Mouse (Mus musculus): ENCODE data around the gene Cdk5rap2.
A peak's percentile ranks its signal among the peaks of the same experiment; 100 is the strongest.

The Cdk5rap2 gene

GRCm38 (mm10) chr4:70353656-70354055, 56.6 kb downstream of the Cdk5rap2 start:
- no peak for DNase-seq (ENCODE audit: low spot score)

- no peak for DNase-seq (ENCODE audit: low spot score)
These were observed 74.6 kb downstream of the Cdk5rap2 start for GRCm38 (mm10) chr4:70335444-70336144.

GRCm38 (mm10) chr4:70334995-70335394, 75.2 kb downstream of the Cdk5rap2 start:
- DNase-seq (ENCODE audit: low spot score) = no peak

- DNase-seq (ENCODE audit: low spot score) = no peak
These were observed 77.3 kb downstream of the Cdk5rap2 start for GRCm38 (mm10) chr4:70332981-70333380.

- no peak for DNase-seq (ENCODE audit: low spot score)
These were observed 77.7 kb downstream of the Cdk5rap2 start for GRCm38 (mm10) chr4:70332576-70332975.

- DNase-seq (ENCODE audit: low spot score) = no peak
These were observed 79.1 kb downstream of the Cdk5rap2 start for GRCm38 (mm10) chr4:70331181-70331580.

GRCm38 (mm10) chr4:70328033-70328432, 82.2 kb downstream of the Cdk5rap2 start:
- DNase-seq (ENCODE audit: low spot score) = no peak

GRCm38 (mm10) chr4:70327436-70327835, 82.8 kb downstream of the Cdk5rap2 start:
- no peak for DNase-seq (ENCODE audit: low spot score)

- no peak for DNase-seq (ENCODE audit: low spot score)
These were observed 88.7 kb downstream of the Cdk5rap2 start for GRCm38 (mm10) chr4:70321586-70321985.

GRCm38 (mm10) chr4:70312170-70312569, 98.1 kb downstream of the Cdk5rap2 start:
- DNase-seq (ENCODE audit: low spot score) = no peak

- DNase-seq (ENCODE audit: low spot score) = no peak
These were observed 98.7 kb downstream of the Cdk5rap2 start for GRCm38 (mm10) chr4:70311530-70311929.

GRCm38 (mm10) chr4:70307230-70307629, 103.0 kb downstream of the Cdk5rap2 start:
- peak; percentile 78 for DNase-seq (ENCODE audit: low spot score)

- no peak for DNase-seq (ENCODE audit: low spot score)
These were observed 106.4 kb downstream of the Cdk5rap2 start for GRCm38 (mm10) chr4:70303870-70304269.

- DNase-seq (ENCODE audit: low spot score) = no peak
These were observed 109.1 kb downstream of the Cdk5rap2 start for GRCm38 (mm10) chr4:70301187-70301586.

- DNase-seq (ENCODE audit: low spot score) = no peak
These were observed 120.9 kb downstream of the Cdk5rap2 start for GRCm38 (mm10) chr4:70289361-70289760.

GRCm38 (mm10) chr4:70283163-70283562, 127.1 kb downstream of the Cdk5rap2 start:
- no peak for DNase-seq (ENCODE audit: low spot score)

- DNase-seq (ENCODE audit: low spot score) = no peak
These were observed 131.4 kb downstream of the Cdk5rap2 start for GRCm38 (mm10) chr4:70278882-70279281.

GRCm38 (mm10) chr4:70278057-70278456, 132.2 kb downstream of the Cdk5rap2 start:
- DNase-seq (ENCODE audit: low spot score) = no peak

- no peak for DNase-seq (ENCODE audit: low spot score)
These were observed 137.3 kb downstream of the Cdk5rap2 start for GRCm38 (mm10) chr4:70272943-70273342.

- no peak for DNase-seq (ENCODE audit: low spot score)
These were observed 137.7 kb downstream of the Cdk5rap2 start for GRCm38 (mm10) chr4:70272527-70272926.

GRCm38 (mm10) chr4:70267213-70267906, 142.9 kb downstream of the Cdk5rap2 start:
- DNase-seq (ENCODE audit: low spot score) = no peak

- peak; percentile 64 for DNase-seq (ENCODE audit: low spot score)
These were observed 145.0 kb downstream of the Cdk5rap2 start for GRCm38 (mm10) chr4:70265248-70265647.

GRCm38 (mm10) chr4:70262850-70263249, 147.4 kb downstream of the Cdk5rap2 start:
- no peak for DNase-seq (ENCODE audit: low spot score)

GRCm38 (mm10) chr4:70261315-70261714, 148.9 kb downstream of the Cdk5rap2 start:
- DNase-seq (ENCODE audit: low spot score) = no peak
